Mouse (Mus musculus): Measurements from ENCODE around the gene Fah.

GRCm38 (mm10) chr7:84566200-84566599, 40.3 kb downstream of the Fah start:
- TF ChIP-seq CTCF (IDR thresholded peaks at IDR 0.05; ENCODE audit: low read depth) = no peak
- no peak for TF ChIP-seq EP300 (optimal IDR thresholded peaks at IDR 0.05)
